Mouse (Mus musculus) forebrain, embryonic 16.5 days (tissue): ENCODE measurements at regions not wholly inside any gene's neighbourhood (a gene's known extent, or its start where the extent isn't known, plus 50 kb on each side); places are given as distances from the start of the nearest gene placed in this dataset.
A peak's percentile ranks its signal among the peaks of the same experiment; 100 is the strongest.
"Not testable (repeated sequence)": the region's sequence is repeated elsewhere in the genome, so short reads cannot be mapped to it uniquely, and the experiment has no call there.

ENCODE experiments used
- ATAC-seq: fragments of 200-750 bp; cut with Nextera tagmentation; 2 replicates; pipeline ENCODE4 v1.8.0; 2017; ENCODE audit warnings: mild to moderate bottlenecking, moderate library complexity
- H3K27ac ChIP-seq: fragments of 300-500 bp; sonication (generic); 2 replicates; pipeline ENCODE4 v1.5.1; 2014; ENCODE audit warnings: low read length, control low read depth
- H3K27me3 ChIP-seq: fragments of 300-500 bp; sonication (generic); replicated peaks from 2 replicates; pipeline ENCODE4 v1.6.1; 2014; ENCODE audit warnings: low read length; ENCODE audit not compliant: control insufficient read depth, insufficient read depth
- H3K36me3 ChIP-seq: fragments of 300-500 bp; sonication (generic); 2 replicates; pipeline ENCODE4 v1.6.1; 2014; ENCODE audit not compliant: control insufficient read depth, insufficient read depth
- H3K4me1 ChIP-seq: fragments of 300-500 bp; sonication (generic); replicated peaks from 2 replicates; pipeline ENCODE4 v1.6.1; 2014; ENCODE audit warnings: low read length; ENCODE audit not compliant: control insufficient read depth, insufficient read depth
- H3K4me2 ChIP-seq: fragments of 300-500 bp; sonication (generic); 2 replicates; pipeline ENCODE4 v1.6.1; 2014; ENCODE audit warnings: mild to moderate bottlenecking, low read length, control low read depth
- H3K4me3 ChIP-seq: fragments of 300-500 bp; sonication (generic); replicated peaks from 2 replicates; pipeline ENCODE4 v1.5.1; 2014; ENCODE audit warnings: mild to moderate bottlenecking, low read length, control low read depth
- H3K9ac ChIP-seq: fragments of 300-500 bp; sonication (generic); replicated peaks from 2 replicates; pipeline ENCODE4 v1.6.1; 2014; ENCODE audit warnings: low read depth, low read length, control low read depth
- H3K9me3 ChIP-seq: fragments of 300-500 bp; sonication (generic); 2 replicates; pipeline ENCODE4 v1.6.1; 2016; ENCODE audit warnings: low read length; ENCODE audit not compliant: control insufficient read depth
- WGBS: fragments of 180-500 bp; shearing (Covaris S2); extraction: QIAGEN DNeasy Blood & Tissue Kit; methylation state at CpG from one replicate; pipeline ENCODE4 v1.1.7; 2014; 5-methylcytosine and 5-hydroxymethylcytosine counted together

- Histone ChIP-seq H3K9me3 (no peaks in the 10 kb centered on the region), H3K27me3 (no peaks in the 10 kb centered on the region), H3K36me3 (no peaks in the 10 kb centered on the region), H3K4me2 (no peak overlapping the region), H3K4me3 (no peak overlapping the region), H3K27ac (no peak overlapping the region), H3K9ac (no peak overlapping the region), H3K4me1 (peaks cover 5% of the 10 kb centered on the region)
- ATAC-seq, result peak; percentile 57
- WGBS, result 55% methylated on average over 7 of the region's 7 CpGs
These were observed 96.8 kb upstream of the Eif4g2 start for GRCm38 (mm10) chr7:111179401-111180271.

- H3K4me3 ChIP-seq, result no peak overlapping the region
- 82% methylated on average over 9 of the region's 9 CpGs for whole genome bisulfite sequencing
- no peak overlapping the region for H3K9ac ChIP-seq
- no peaks in the 10 kb centered on the region for H3K36me3 ChIP-seq
- no peaks in the 10 kb centered on the region for H3K27me3 ChIP-seq
- H3K4me2 ChIP-seq, result no peak overlapping the region
- ATAC-seq, result no peak
- H3K9me3 ChIP-seq, result no peaks in the 10 kb centered on the region
- H3K27ac ChIP-seq, result no peak overlapping the region
- H3K4me1 ChIP-seq, result peaks cover under 1% of the 10 kb centered on the region; the same call in 1 of the 2 replicates
These were observed 91.7 kb upstream of the Eif4g2 start for GRCm38 (mm10) chr7:111174393-111175124.

GRCm38 (mm10) chr7:111172061-111172460, 89.2 kb upstream of the Eif4g2 start:
- H3K9me3 ChIP-seq, result no peaks in the 10 kb centered on the region
- 91% methylated on average over 2 of the region's 2 CpGs for WGBS
- H3K4me1 ChIP-seq, result no peaks in the 10 kb centered on the region; the same call in 1 of the 2 replicates
- H3K36me3 ChIP-seq, result no peaks in the 10 kb centered on the region
- no peak overlapping the region for H3K27ac ChIP-seq
- H3K4me3 ChIP-seq, result no peak overlapping the region
- no peaks in the 10 kb centered on the region for H3K27me3 ChIP-seq
- ATAC-seq, result no peak
- H3K4me2 ChIP-seq, result no peak overlapping the region
- no peak overlapping the region for H3K9ac ChIP-seq

- ATAC-seq, H3K27ac ChIP-seq, H3K4me1 ChIP-seq, H3K36me3 ChIP-seq, H3K9me3 ChIP-seq, H3K27me3 ChIP-seq, H3K4me2 ChIP-seq, H3K4me3 ChIP-seq, H3K9ac ChIP-seq: not testable (repeated sequence)
- 90% methylated on average over 3 of the region's 3 CpGs for WGBS
These were observed 85.9 kb upstream of the Eif4g2 start for GRCm38 (mm10) chr7:111168546-111169233.

- Histone ChIP-seq H3K27me3 (no peaks in the 10 kb centered on the region), H3K36me3 (no peaks in the 10 kb centered on the region), H3K27ac (no peak overlapping the region), H3K4me1 (peaks cover 4% of the 10 kb centered on the region; the same call in 1 of the 2 replicates), H3K9ac (no peak overlapping the region), H3K4me3 (no peak overlapping the region), H3K9me3 (no peaks in the 10 kb centered on the region), H3K4me2 (no peak overlapping the region)
- 51% methylated on average over 3 of the region's 3 CpGs for WGBS
- no peak for ATAC-seq
These were observed 82.2 kb upstream of the Eif4g2 start for GRCm38 (mm10) chr7:111164994-111165393.

- H3K36me3 ChIP-seq, result no peaks in the 10 kb centered on the region
- no peak overlapping the region for H3K9ac ChIP-seq
- no peaks in the 10 kb centered on the region for H3K9me3 ChIP-seq
- 72% methylated on average over 3 of the region's 3 CpGs for WGBS
- ATAC-seq, result no peak
- no peaks in the 10 kb centered on the region for H3K27me3 ChIP-seq
- H3K4me1 ChIP-seq, result peaks cover 4% of the 10 kb centered on the region; the same call in 1 of the 2 replicates
- H3K27ac ChIP-seq, result no peak overlapping the region
- H3K4me3 ChIP-seq, result no peak overlapping the region
- no peak overlapping the region for H3K4me2 ChIP-seq
These were observed 81.4 kb upstream of the Eif4g2 start for GRCm38 (mm10) chr7:111164276-111164675.

- H3K36me3 ChIP-seq, result no peaks in the 10 kb centered on the region
- H3K4me3 ChIP-seq, result no peak overlapping the region
- no peak overlapping the region for H3K27ac ChIP-seq
- H3K9ac ChIP-seq, result no peak overlapping the region
- H3K4me2 ChIP-seq, result no peak overlapping the region
- no peaks in the 10 kb centered on the region for H3K27me3 ChIP-seq
- ATAC-seq, result no peak
- no peaks in the 10 kb centered on the region for H3K9me3 ChIP-seq
- 32% methylated on average over 3 of the region's 3 CpGs for WGBS
- H3K4me1 ChIP-seq, result peaks cover 8% of the 10 kb centered on the region
These were observed 81.0 kb upstream of the Eif4g2 start for GRCm38 (mm10) chr7:111163861-111164260.

GRCm38 (mm10) chr7:111163321-111163720, 80.5 kb upstream of the Eif4g2 start:
- 36% methylated on average over 8 of the region's 8 CpGs for WGBS
- Histone ChIP-seq H3K4me3 (no peak overlapping the region), H3K36me3 (no peaks in the 10 kb centered on the region), H3K4me1 (peaks cover 11% of the 10 kb centered on the region), H3K27me3 (no peaks in the 10 kb centered on the region), H3K9ac (no peak overlapping the region), H3K27ac (no peak overlapping the region), H3K4me2 (no peak overlapping the region), H3K9me3 (no peaks in the 10 kb centered on the region)
- ATAC-seq, result no peak

- peak; percentile 47; the same call in 1 of the 2 replicates for ATAC-seq
- Histone ChIP-seq H3K9me3 (no peaks in the 10 kb centered on the region), H3K36me3 (no peaks in the 10 kb centered on the region), H3K9ac (no peak overlapping the region), H3K27ac (peak overlapping the region; percentile 20; the same call in 1 of the 2 replicates), H3K4me2 (no peak overlapping the region), H3K4me3 (no peak overlapping the region), H3K27me3 (no peaks in the 10 kb centered on the region), H3K4me1 (peaks cover 19% of the 10 kb centered on the region)
- WGBS, result 23% methylated on average over 6 of the region's 6 CpGs
These were observed 76.0 kb upstream of the Eif4g2 start for GRCm38 (mm10) chr7:111158791-111159286.
